Mouse (Mus musculus) megakaryocyte-erythroid progenitor cell, adult 5-6 weeks (primary cell): ENCODE results near the gene Sapcd1. TPM values are rescaled to one million over a fixed set of nuclear protein-coding genes. Genes with fewer than 3 reads are reported as not detected.
"Not testable (repeated sequence)": the region's sequence is repeated elsewhere in the genome, so short reads cannot be mapped to it uniquely, and the experiment has no call there.

Source experiments
- ATAC-seq: replicated peaks from 2 replicates; pipeline ENCODE4 v1.8.0; 2016; ENCODE audit warnings: mild to moderate bottlenecking, inconsistent platforms; ENCODE audit not compliant: severe bottlenecking, poor library complexity, low FRiP score, low TSS enrichment
- total RNA-seq, 2 experiments: library from RNA; stranded (forward) in 1 of 2; stranded (reverse) in 1 of 2; fragments of 200-1000, 215-1000 nt in 1 of 2; fragments of >200 nt in 1 of 2; fragmentation: Nextera tagmentation in 1 of 2; gene quantifications; 2 replicates each; pipeline ENCODE4 v1.2.3; 2014 to 2017

Gene Sapcd1
- total RNA-seq, 2 experiments from 2014 or later, result 14.7 TPM; not detected in 1

DNA sequence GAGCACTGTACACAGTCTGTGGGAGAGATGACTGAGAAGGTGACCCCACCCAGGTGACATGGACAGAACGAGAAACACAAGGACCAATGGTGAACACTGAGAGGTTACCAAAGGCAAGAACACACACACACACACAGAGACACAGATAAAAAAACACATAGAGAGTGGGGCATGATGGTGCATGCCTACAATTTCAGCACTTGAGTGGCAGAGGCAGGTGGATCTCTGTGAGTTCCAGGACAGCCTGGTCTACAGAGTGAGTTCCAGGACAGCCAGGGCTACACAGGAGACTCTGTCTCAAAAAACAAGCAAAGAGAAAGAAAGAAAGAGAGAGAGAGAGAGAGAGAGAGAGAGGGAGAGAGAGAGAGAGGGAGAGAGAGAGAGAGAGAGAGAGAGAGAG is 5.9 kb upstream of the Sapcd1 start:
- not testable (repeated sequence) for ATAC-seq

DNA sequence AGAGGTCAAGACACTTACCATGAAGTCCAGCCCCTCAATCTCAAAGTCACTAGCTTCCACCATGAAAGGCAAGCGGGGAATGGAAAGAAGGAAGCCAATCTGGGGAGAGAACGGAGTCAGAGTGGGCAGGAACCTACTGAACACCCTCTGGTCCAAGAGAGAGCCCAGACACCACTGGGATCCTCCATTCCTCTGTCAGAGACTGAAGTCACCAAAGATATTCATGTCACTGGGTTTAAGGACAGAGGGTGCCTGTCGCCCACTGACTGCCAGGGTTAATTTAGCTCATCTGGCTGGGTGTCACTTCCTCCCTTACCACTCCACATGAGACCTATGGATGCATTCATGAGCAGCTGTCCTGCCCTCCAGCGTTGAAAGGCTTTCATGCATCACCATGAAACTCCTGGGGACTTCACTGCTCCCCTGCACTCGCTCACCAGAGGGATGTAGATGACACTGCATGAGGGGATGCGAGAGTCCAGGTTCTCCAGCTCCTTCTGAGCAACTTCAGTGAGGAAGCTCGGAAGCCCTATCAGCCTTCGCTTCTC is 4.6 kb upstream of the Sapcd1 start:
- no peak for ATAC-seq

DNA sequence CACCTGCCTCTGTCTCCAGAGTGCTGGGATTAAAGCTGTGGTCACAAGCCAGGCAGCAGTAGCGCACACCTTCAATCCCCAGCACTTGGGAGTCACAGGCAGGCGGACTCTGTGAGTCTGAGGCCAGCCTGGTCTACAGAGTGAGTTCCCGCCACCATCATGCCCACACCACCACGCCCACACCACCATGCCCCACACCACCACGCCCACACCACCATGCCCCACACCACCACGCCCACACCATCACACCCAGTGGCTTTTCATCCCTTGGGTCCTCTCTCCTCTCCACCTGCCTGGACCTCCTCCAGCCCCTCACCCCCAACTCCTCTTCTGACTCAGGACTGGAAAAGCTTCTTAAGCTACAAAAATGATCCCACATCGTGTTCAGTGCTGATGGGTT is 4.1 kb upstream of the Sapcd1 start:
- 0 out of 2 replicates have a peak, but pooled peaks have one; percentile 31 for ATAC-seq

DNA sequence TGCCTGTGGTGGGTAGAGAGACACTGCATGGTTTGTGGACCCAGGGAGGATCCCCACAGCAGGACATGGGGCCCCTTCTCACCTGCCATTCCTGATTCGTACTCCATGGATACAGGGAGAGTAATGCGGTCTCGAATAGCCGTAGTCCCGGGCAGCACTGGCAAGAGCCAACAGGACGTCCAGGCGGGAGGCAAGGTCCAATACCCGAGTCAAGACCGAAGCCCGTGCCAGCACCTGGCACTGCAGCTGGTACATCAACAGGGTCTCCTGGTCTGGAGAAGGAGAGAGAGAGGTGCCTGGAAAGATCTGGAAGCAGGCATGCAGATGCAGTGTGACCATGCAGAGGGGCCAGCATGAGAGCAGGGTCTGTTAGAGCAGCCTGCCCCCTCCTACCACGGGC is 3.5 kb upstream of the Sapcd1 start:
- no peak for ATAC-seq

DNA sequence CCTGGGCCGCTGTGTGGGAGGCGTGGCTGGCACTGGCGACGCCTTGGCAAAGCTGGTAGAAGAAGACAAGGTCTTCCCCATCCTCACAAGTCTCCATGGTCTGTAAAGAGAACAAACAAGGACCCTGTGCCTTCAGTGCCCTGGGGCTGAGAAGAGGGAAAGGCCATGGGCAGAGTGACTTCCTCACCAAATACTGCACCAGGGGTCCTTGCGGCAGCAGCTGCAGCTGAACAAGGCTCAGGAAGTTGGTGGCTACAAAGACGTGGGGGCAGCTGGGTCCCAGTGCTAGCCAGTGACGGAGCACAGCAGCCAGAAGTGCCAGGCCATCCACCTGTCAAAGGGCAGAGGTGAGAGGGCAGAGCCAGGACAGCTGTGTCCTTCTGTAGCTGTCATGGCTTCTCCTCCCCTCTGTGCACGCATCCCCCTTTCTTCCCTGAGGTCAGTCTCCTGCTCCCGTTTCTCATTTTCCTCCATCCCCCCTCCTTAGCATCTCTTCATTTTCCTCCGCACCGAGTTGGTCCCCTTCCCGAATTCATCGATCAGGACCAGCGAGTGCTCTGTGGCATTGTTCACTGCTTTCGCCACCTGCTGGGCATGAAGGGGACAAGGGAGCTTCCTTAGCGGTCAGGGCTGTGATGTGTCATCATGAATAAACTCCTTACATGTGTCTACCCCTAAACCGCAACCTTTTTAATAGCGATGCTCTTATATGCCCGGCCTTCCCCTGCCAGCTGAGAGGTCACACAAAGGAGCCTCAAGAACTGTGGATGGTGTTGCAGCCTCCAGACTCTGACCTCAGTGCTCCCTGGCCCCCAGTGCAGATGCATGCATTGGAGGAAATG is 2.1 kb upstream of the Sapcd1 start:
- 0 out of 2 replicates have a peak, but pooled peaks have one; percentile 23 for ATAC-seq

DNA sequence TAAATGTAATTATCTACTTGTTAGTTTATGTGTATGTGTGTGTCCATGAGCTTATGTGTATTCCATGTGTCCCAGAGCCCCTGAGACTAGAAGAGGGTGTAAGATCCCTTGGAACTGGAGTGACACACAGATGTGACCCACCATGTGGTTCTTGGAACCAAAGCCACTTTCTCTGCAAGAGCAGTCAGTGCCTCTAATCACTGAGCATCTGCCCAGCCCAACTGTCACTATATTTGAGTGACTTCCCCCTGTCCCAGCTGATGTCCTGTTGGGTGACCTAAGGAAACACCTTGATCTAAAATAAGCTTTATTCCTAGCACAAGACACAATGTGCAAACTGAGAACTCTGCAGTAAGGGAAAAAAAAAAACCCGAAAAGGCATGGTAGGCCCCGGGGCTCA is 499 bp upstream of the Sapcd1 start:
- ATAC-seq, result no peak

DNA sequence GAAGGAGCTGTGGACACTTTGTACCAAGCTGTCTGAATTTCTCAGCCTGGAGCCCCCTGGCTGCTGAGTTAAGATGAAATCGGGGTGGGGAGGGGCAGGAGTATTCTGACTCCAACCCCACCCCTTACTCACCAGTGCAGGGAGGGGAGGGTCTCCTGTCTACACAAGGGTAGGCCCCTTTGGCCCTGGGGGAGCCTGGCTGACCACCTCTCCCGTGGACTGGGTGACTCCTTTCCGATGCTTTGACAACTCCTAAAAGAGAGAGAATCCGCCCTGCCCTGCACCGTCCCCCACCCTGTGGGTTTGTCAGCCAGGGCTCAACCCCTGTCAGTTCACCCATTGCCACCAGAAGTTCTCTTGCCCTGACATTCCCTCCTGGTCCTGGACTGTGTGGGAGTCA is 1.6 kb downstream of the Sapcd1 start:
- no peak for ATAC-seq

DNA sequence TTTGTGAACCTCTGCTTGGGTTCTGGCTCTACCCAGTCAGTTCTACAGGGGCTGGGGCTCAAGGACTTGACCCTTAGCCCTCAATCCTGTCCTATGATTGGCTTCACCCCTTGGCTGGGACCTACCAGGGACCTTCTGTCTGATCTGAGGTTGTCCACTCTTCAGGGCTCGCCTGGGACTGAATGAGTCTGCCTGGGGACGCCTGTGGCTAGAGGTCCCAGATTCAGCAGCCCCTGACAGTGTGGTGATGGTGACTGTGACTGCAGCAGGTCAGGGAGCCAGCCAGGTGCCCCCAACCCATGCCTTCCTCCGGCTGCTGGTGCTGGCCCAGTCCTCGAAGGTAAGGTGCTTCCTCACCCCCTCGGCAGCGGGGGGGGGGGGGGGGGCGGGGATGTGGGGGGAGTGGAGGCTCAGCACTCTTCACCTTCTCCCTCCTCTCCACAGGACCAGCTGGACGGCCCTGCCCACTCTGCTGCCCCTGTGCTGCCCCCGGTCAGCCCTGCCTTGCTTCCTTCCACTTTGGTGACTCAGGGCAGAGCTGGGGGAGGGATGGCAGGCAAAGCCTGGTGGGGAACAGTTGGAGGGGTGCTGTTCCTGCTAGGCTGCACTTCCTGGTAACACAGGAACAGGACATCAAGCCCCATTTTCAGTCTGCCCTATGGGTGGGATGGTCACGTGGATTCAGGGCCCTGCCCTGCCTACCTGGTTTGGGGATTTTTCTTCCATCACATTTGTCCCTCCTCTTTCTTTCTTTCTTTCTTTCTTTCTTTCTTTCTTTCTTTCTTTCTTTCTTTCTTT is 2.9 kb downstream of the Sapcd1 start:
- ATAC-seq, result no peak

DNA sequence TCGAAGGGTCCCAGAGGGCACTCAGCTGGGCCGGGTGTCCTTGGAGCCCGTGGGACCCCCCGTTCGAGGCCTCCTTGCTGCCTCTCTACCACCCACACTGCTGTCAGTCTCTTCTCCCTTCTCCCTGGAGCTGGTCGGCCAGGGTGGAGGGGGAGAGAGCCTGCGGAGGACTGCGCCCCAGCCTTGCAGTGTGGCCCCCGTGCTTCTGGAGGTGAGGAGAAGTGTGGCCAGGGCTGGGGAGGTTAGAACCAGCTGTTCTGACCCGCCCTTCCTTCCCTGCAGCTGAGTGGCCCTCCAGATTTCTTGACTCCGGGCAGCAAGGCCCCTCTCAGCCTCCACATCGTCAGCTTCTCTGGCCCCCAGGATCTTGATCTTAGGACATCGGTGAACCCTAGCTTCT is 3.6 kb downstream of the Sapcd1 start:
- no peak for ATAC-seq

DNA sequence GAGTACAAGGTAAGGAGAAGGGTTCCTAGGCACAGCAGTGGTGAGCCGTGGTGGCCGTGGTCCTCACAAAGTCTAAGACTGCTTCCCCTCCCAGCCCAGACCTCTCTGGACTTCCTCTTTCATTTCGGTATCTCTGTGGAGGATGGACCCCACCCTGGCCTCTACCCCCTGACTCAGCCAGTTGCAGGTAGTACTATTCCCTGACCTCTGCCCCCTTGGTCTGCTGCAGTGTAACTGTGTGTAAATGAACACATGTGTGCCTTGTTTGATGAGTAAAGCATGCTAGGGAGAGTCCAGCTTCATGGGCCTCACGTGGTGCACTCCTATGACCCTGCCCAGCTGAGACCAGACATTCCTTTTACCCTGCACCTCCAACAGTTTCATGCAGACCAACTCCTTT is 4.1 kb downstream of the Sapcd1 start:
- no peak for ATAC-seq

DNA sequence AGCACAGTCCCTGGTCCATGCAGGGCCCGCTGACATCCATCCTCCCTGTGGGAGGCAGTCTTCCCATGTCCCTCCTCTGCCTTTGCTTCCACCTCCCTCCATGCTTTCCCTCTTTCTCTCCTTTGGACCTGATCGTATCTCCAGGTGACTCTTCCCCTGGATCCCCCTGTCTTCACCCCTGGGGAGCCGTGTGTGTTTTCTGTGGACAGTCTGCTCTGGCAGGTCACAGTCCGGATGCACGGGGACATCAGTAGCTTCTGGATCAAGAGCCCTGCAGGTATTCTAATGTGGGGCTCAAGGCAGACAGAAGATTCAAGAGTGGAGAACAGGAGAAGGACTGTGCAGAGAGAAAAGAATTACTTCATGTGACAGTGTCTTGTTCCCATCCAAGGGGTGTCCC is 4.6 kb downstream of the Sapcd1 start:
- no peak for ATAC-seq

DNA sequence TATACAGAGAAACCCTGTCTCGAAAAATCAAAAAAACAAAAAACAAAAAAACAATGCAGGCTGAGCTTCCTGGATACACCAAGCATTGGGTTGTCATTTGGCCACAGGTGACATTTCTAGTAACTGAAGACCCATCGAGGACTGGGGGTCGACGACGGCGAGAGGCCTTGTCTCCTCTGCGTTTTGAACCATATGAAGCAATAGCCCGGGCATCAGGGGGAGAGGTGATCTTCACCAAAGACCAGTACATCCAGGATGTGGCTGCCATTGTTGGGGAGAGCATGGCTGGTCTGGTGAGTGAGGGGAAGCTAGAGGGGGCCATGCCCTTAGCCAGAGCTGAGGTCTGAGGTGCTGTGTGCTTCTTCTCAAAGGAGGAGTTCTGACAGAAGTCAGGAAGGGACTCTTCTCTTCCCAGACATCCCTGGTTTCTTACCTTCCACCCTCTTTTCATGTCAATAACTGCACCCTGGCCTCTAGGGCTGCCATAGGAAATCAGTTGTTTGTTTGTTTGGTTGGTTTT is 5.2 kb downstream of the Sapcd1 start:
- ATAC-seq, result no peak

DNA sequence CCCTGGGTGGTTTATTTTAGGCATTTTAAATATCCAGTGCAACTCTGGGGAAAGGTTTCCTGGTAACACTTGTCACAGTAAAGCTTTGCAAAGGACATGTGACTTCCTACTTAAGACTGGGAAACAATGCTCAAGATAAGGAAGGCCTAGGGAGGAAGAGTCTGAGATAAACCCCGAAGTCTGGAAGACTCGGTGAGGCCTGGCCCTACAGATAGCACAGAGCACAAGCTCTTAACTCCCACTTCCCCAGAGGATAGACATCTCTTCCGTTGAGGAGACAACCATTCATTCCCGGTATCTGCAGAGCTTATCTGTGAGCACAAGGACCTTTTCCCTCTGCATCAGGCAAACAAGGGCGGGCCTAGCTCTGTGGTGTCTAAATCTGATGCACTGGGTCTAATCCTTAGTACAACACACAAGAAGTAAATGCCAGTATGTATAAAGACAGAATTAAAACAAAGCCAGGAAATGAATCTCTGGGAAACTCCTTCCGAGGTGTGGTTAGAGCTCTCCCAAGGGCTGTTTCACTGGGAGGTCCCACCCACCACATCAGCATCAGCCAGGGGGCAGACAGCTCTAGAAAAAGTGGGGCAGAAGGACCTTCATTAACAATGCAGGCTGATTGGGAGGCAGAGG is 5.9 kb downstream of the Sapcd1 start:
- ATAC-seq, result peak; percentile 76

DNA sequence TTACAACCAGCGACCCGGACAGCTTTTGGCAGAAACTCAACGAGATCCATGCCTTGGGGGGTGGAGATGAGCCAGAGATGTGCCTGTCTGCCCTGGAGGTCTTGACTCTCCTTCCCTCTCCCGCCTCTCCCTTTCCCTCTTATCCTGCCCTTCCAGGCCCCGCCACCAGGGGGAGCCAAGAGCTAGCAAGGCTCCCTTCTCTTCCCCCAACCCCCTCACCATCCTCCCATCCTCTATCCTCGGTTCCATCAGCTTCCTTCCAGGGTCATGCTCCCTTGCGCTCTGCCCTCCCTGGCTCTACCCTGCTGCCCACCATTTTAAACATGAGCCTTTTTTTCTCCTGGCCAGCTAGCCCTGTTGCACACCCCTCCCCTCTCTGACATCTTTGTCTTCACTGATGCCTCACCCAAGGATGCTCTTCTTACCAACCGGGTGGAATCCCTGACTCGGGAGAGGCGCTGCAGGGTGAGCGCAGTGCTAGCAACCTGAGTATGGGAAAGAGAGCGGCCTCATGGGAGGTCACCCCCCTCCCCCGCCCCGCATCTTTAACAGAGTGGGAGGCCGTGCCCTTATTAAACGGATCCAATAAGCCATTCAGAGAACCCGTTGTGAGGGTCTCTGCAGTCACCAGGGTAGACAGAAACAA is 6.5 kb downstream of the Sapcd1 start:
- ATAC-seq, result peak; percentile 41

DNA sequence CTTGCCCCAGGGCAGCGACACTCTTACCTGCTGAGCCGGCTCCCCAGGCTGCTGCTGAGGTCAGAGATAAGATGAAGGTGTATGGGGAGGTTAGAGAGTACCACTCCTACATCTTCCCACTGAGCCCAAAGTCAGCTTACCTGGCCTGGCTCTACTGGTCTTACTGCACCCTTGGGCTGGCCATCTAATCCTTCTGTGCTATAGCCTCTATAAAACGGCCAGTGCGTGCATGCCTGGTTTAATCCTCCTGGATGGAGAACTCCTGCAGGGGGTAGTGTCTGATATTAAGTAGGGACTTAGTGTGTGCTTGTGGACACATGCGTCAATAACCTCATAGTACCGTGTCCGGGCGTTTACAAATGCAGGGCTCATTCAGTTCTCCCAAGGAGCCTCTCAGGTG is 7.3 kb downstream of the Sapcd1 start:
- no peak for ATAC-seq

DNA sequence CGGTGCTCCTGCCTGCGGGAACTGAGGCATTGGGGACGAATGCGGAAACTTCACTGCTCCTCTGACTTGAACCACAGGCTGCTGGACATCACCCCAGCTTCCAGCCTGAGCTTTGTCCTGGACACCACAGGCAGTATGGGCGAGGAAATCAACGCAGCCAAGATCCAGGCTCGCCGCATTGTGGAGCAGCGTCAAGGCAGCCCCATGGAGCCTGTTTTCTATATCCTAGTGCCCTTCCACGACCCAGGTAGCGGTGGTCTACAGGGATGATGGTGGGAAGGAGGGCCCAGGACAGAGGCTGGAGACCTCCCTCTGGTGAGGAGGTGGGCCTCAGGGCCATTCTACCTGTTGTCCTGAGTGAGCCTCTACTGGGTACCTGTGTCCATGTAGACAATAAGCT is 7.9 kb downstream of the Sapcd1 start:
- no peak for ATAC-seq

DNA sequence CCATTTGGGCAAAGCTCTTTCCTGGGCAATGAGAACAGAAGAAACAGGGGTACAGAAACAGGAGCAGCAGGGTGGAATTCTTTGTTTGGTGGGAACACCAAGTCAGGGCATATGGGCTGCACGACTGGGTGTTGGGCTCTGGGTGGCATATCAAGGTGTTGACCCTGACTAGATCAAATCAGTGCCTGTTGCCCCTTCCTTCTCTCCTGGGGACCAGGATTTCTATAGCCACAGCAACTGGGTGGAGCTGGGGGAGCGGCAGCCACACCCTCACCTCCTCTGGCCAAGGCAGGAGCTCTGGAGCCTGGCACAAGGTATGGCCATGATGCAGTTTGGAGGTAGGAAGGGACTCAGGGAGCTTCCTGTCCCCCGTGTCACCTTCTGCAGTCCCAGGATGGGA is 9.6 kb downstream of the Sapcd1 start:
- ATAC-seq, result no peak

DNA sequence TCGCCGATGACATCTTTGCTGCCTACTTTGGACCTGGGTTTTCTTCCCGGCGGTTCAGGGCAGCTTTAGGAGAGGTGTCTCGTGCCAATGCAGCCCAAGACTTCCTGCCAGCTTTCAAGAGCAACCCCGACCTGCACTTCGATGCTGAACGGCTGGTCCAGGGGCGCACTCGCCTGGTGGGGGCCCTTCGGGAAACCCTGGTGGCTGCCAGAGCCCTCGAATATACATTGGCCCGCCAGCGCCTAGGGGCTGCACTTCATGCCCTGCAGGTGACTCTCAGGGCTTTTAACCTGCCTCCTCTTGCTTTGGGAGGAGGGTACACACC is 10.1 kb downstream of the Sapcd1 start:
- ATAC-seq, result no peak
